Mouse (Mus musculus) 3T3-L1 (cell line): ENCODE data around the gene Rin3.

ENCODE experiments used
- DNase-seq: peaks from one replicate; pipeline ENCODE4 v3.0.0-alpha.2; 2015; ENCODE audit warnings: low read depth, low spot score

Gene Rin3

GRCm38 (mm10) chr12:102369488-102370235 is 86.8 kb downstream of the Rin3 start:
- peak; percentile 15 for DNase-seq

GRCm38 (mm10) chr12:102370931-102371500 is 88.2 kb downstream of the Rin3 start:
- DNase-seq, result no peak

- DNase-seq, result no peak
Observed at GRCm38 (mm10) chr12:102372322-102372721, 89.5 kb downstream of the Rin3 start.

- DNase-seq, result no peak
Observed at GRCm38 (mm10) chr12:102382180-102382579, 99.3 kb downstream of the Rin3 start.

GRCm38 (mm10) chr12:102383288-102383687 is 100.4 kb downstream of the Rin3 start:
- no peak for DNase-seq

GRCm38 (mm10) chr12:102384819-102385218 is 102.0 kb downstream of the Rin3 start:
- DNase-seq, result peak; percentile 71

- DNase-seq, result peak; percentile 86
Observed at GRCm38 (mm10) chr12:102387219-102387917, 104.5 kb downstream of the Rin3 start.

- DNase-seq, result no peak
Observed at GRCm38 (mm10) chr12:102390042-102390441, 107.2 kb downstream of the Rin3 start.

GRCm38 (mm10) chr12:102391109-102391508 is 108.3 kb downstream of the Rin3 start:
- DNase-seq, result no peak

GRCm38 (mm10) chr12:102391982-102392381 is 109.1 kb downstream of the Rin3 start:
- peak; percentile 65 for DNase-seq

GRCm38 (mm10) chr12:102394496-102394895 is 111.6 kb downstream of the Rin3 start:
- no peak for DNase-seq

- no peak for DNase-seq
Observed at GRCm38 (mm10) chr12:102395537-102395936, 112.7 kb downstream of the Rin3 start.

- DNase-seq, result no peak
Observed at GRCm38 (mm10) chr12:102395998-102396991, 113.4 kb downstream of the Rin3 start.

- no peak for DNase-seq
Observed at GRCm38 (mm10) chr12:102398588-102398987, 115.7 kb downstream of the Rin3 start.

- no peak for DNase-seq
Observed at GRCm38 (mm10) chr12:102413171-102413570, 130.3 kb downstream of the Rin3 start.

GRCm38 (mm10) chr12:102414686-102415085 is 131.8 kb downstream of the Rin3 start:
- no peak for DNase-seq

- DNase-seq, result peak; percentile 76
Observed at GRCm38 (mm10) chr12:102416391-102416837, 133.6 kb downstream of the Rin3 start.

- no peak for DNase-seq
Observed at GRCm38 (mm10) chr12:102416955-102417510, 134.2 kb downstream of the Rin3 start.

GRCm38 (mm10) chr12:102417701-102418100 is 134.9 kb downstream of the Rin3 start:
- peak; percentile 79 for DNase-seq

GRCm38 (mm10) chr12:102419544-102419943 is 136.7 kb downstream of the Rin3 start:
- DNase-seq, result no peak
